Comparison of ENCODE assay signal across 17 mouse cellular contexts in the genomic region with DNA sequence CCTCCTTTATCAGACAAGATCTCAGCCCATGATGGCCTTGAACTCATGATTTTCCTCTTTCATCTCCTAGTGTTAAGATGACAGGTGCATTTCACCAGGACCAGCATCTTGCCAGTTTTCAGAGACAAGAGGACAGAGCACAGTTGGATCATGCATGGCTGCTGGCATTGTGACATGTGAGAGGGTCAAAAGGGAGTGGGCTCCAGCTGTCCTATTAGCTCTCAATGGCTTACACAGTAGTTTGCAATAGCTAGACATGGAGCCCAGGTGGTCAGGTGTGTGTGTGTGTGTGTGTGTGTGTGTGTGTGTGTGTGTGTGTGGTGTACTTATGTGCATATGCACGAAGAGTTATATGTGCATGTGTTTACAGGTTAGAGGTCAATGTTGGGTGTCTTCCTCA.
"Had no signal": no experiment of that assay in that cellular context is flagged by ENCODE, and none has a peak within 500 bp of the region (broad histone marks: within the 10 kb centered on the region; RNA-seq: fewer than 3 reads in every experiment).

No protein-coding gene starts in this region.

- DNase-seq: retina, postnatal 1 day; right cerebral cortex, adult 18-20 months; right cerebral cortex, postnatal 14 days; right cerebral cortex, postnatal 25 days; right cerebral cortex, postnatal 4 days; spleen, adult 18-20 months; thymus, adult 18-20 months; thymus, adult 2 months; thymus, postnatal 14 days; thymus, postnatal 25 days; thymus, postnatal 36 days; thymus, postnatal 4 days had no signal

- H3K4me1 ChIP-seq: neural tube, embryonic 12.5 days; neural tube, embryonic 13.5 days; neural tube, embryonic 15.5 days; stomach, embryonic 15.5 days had no signal

- H3K36me3 ChIP-seq: neural tube, embryonic 12.5 days; neural tube, embryonic 13.5 days; neural tube, embryonic 15.5 days; stomach, embryonic 15.5 days had no signal

- H3K27ac ChIP-seq: neural tube, embryonic 12.5 days; neural tube, embryonic 13.5 days; neural tube, embryonic 15.5 days; stomach, embryonic 15.5 days; stomach, postnatal 0 days had no signal

- H3K9me3 ChIP-seq: neural tube, embryonic 12.5 days; neural tube, embryonic 13.5 days; neural tube, embryonic 15.5 days; stomach, embryonic 15.5 days had no signal

- H3K4me3 ChIP-seq: neural tube, embryonic 12.5 days; neural tube, embryonic 13.5 days; neural tube, embryonic 15.5 days; stomach, embryonic 15.5 days had no signal

- H3K27me3 ChIP-seq: neural tube, embryonic 12.5 days; neural tube, embryonic 13.5 days; neural tube, embryonic 15.5 days; stomach, embryonic 15.5 days had no signal
